Mouse (Mus musculus) embryo, embryonic 10.5 days (tissue): ENCODE data around the gene Fam241a.

Experiments
- DNase-seq: peaks from one replicate; pipeline ENCODE4 v3.0.0-alpha.2; 2015; ENCODE audit warnings: low spot score

The Fam241a gene

DNA sequence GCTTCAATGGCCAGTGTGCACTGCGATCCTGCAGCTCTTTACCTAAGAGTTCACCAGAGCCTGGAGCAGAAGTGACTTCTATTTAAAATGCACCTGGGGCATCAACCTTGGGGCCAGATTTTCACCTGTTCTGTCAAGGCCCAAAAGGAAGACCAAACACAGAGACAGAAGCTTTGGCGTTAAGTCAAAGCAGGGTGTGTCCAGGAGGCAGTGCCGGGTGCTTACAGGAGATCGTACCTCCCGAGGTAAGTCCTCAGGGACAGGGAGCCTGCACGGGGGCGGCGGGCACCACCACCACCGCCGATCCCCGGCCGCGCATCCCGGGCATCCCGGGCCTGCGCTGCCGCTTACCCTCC lies 59.3 kb downstream of the Fam241a start:
- peak; percentile 17 for DNase-seq

DNA sequence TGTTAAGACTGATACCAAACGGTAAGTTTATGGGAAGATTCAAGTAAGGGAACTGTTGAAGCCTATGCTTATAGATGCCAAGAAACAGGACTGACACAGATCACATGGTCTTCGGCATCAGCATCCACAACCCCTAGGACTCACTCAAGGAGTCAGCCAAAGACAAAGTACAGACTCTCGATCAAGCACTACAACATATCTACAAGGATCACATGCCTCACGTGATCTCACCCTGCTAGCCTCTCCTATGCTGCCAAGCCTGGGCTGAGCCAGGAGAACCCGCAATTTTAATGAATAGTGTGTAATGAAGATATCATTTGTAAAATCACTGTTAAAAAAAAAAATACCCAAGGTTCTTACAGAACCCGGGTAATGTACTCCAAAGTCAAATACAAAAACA lies 60.5 kb downstream of the Fam241a start:
- no peak for DNase-seq

DNA sequence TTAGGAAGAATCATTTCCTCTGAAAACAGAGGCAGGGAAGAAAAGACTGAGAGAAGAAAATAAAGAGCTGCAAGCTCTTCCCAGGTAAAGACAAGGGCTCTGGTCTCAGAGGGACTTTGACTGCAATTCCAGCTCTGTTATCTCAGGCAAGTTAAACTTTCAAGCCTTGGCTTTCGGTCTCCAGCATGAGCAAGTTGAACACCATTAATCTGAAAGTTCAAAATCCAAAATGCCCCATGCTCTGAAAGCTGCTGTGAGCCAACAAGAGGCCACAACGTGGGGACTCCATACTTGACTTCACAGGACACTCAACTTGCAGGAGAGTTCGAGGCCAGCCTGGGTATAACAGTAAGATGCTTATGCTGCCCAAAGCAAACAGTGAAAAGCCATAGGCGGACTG lies 62.1 kb downstream of the Fam241a start:
- DNase-seq, result no peak

DNA sequence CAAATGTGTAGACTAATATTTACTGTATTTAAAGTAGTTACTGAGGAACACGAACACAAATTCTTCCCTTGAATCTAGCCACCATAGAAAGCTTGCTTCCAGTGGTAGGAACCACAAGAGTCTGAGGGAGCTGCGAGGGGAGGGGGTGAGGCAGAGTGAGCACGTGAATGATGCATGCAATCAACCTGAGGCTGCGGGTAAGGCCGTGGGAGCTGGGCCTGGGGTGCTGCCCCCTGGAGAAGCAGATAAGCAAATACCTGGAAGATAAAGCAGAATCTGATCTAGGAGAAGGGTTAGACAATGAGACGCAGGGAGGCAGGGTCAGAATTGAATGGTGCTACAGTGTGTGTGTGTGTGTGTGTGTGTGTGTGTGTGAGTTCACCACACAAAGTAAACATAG lies 65.0 kb downstream of the Fam241a start:
- no peak for DNase-seq

DNA sequence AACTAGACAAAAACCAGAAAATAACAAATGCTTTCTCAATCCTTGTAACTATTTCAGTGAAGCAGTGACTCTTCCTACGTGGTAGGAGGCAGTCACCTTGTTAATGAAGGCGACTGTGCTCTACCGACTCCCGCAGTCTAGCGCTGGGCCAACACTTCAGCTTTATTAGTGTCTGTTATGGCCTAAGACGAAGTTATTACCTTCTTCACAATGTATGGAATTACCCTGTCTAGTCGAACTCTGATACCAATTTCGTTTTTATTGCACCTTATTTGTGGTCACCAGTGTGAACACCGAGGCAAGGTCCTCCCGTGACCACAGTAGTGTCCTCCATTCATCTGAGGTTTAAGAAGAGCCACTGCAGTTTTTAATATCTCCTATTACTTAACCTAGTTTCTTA lies 65.9 kb downstream of the Fam241a start:
- no peak for DNase-seq

DNA sequence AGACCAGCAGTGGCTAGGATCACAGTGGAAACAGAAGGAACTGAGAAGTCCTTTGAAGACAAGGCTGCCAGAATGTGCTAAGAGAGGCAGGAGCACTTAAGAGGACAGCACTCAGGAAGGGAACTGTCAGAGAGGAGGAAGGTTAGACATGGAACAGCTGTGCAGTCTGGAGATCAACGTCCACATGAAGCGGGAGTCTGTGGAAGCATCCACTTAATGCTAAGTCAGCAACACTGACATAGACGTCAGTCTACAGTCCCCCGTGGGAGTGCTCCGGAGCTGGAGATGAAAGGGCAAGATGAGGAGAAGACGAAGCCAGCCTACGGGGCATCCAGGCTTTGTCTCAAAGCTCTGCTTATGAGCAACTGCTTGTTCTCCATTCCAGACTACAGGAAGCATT lies 69.0 kb downstream of the Fam241a start:
- peak; percentile 23 for DNase-seq

DNA sequence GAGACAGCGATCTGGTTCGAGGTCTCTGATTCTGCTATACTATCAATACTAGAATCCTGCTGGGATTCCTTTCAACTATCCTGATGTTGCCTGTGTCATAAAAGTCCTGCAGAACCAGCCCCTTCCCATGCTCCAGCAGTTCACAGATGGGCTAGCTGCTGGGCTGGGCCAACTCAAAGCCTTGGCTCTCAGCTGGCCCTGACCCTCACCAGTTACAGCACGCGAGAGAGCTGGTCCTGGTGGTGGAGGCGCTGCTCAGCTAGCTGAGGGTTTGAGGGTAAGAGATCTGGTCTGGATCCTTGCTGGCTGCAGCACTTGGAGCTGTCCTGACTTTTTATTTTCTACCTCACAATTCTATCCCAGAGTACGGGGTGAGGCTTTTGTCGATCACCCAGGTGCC lies 69.6 kb downstream of the Fam241a start:
- no peak for DNase-seq

DNA sequence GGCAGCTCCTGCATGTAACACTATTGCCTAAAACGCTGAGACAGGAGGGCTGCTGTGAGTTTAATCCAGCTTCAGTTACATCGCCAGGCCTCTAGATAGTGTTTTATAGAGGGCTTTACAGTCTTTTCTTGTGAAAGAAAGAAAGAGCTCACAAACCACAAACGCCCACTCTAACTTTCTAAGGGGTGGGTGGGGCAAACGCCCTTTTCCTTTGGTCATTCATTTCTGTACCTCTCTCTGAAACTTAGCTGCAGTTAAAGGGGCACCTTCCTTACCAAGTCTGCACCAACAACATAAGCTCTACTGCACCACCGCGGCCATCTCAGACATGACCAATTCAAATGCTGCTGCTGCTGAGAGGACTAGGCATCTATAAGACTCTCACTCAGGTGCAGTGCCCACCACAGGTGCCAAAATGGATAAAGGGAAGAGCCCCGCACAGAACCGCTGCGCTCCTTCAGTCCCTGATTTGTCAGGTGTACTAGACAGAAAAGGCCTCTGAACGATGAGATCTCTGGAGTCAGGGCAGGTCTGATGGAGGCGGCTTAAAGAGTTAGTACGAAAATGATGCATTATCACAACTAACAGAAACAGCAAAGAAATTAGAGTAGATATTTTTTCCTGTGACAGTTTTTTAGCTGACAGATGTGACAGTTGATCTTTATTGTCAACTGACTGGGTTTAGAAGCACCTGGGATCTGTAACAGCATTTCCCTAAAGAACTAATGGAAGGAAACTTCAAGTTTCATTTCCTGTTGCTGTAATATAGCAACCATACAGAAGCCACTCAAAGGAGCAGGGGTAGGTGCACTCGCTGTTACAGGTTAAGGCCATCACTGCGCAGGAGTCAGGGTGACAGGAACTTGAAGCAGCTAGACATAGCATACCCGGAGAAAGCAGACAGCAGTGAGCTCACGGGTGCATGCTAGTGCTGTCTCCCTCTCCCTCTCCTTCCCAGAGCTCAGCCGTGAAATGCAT lies 71.9 kb downstream of the Fam241a start:
- no peak for DNase-seq

DNA sequence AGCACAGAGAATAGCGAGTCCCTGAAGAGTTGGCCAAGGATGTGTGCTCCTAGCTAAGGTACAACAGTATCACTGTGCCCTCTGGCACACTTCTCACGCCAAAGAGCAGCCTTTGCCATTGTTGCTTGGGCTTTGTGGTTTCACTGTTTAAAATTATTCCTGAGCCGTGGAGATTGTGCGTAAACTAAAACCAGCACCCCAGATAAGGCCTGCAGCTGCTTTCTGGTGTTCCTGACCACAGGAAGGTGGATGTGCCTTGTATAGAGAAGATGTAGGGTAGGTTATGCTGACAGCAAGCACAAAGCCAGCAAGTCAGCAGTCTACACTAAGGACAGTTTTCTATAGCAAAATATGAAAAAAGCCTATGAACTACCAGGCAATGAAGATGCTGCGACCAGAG lies 74.9 kb downstream of the Fam241a start:
- DNase-seq, result no peak

DNA sequence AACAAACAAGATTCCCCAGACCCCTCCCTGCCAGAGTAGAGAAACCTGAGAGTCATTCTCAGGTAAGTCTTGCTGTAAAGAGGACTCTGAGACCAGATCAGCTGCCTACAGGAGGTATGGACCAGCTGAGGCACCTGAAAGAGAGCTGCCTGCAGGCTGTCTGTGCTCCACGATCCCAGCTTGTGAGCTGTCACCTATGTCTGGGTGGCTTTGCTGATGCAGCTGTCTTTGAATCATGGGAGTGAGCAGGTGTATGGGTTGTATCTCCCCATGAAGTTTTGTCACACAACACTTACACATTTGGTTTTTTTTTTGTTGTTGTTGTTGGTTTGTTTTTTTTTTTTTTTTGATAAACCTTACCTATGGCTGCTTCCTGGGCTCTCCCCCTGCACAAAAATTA lies 75.7 kb downstream of the Fam241a start:
- no peak for DNase-seq
